Mouse (Mus musculus) erythroblast, embryonic 14.5 days (primary cell): ENCODE results near the gene Thap7.

ENCODE experiments used
- GATA1 ChIP-seq: IDR thresholded peaks from 2 replicates; pipeline ENCODE4 v1.6.1; 2012; ENCODE audit warnings: low read length, inconsistent platforms, mixed read lengths
- TAL1 ChIP-seq: IDR thresholded peaks from 3 replicates; pipeline ENCODE4 v1.6.1; 2012; ENCODE audit warnings: low read length, inconsistent platforms, mixed read lengths

DNA sequence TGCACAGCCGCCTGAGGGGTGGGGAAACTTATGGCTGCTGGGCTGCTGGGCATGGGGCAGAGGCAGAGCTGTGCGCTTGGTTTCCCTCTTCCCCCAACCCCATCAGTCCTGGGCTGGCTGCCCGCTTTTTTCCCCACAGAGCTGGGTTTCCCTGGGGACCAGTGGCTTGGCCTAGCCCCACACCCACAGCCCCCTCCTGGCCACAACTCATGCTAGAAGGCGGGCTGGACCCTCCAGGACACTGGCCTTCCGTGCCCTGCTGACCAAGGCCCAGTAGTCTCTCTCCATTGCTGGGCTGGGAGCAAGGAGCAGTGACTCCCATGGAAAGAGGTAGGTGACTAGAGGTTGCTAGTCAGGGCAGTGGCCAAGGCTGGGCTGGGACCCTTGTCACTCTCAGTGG lies 39.8 kb downstream of the Thap7 start:
- TF ChIP-seq GATA1 (no peak), TAL1 (no peak)
